Mouse (Mus musculus) G1E (cell line): ENCODE measurements around the gene Tmem179.

Experiments
- CTCF ChIP-seq: IDR thresholded peaks from 2 replicates; pipeline ENCODE4 v1.5.1; 2012; ENCODE audit warnings: low read depth, low read length, inconsistent platforms, mixed read lengths
- GATA1 ChIP-seq: IDR thresholded peaks from 2 replicates; pipeline ENCODE4 v1.6.1; 2012; ENCODE audit warnings: borderline replicate concordance, low read length, inconsistent platforms, mixed read lengths
- GATA2 ChIP-seq: IDR thresholded peaks from 2 replicates; pipeline ENCODE4 v1.6.1; 2012; ENCODE audit warnings: low read depth, low read length, inconsistent platforms, borderline replicate concordance
- TAL1 ChIP-seq: conservative IDR thresholded peaks from 2 replicates; pipeline ENCODE4 v1.6.1; 2012; ENCODE audit warnings: low read depth, low read length, inconsistent platforms, mixed read lengths

- TF ChIP-seq CTCF = no peak
- no peak for TF ChIP-seq GATA1
- no peak for TF ChIP-seq TAL1
- TF ChIP-seq GATA2 = no peak
These were observed 21.8 kb upstream of the Tmem179 start for GRCm38 (mm10) chr12:112538356-112538755.
